Comparison of ENCODE assay signal across 16 mouse cellular contexts in genomic region chr8:70913523-70913922, GRCm38 (mm10). TPM values are rescaled to one million over a fixed set of nuclear protein-coding genes. Genes with fewer than 3 reads are reported as not detected.
"Had no signal": no experiment of that assay in that cellular context is flagged by ENCODE, and none has a peak within 500 bp of the region (broad histone marks: within the 10 kb centered on the region; RNA-seq: fewer than 3 reads in every experiment).

No protein-coding gene starts in this region.

- H3K27ac ChIP-seq: limb, embryonic 13.5 days; liver, embryonic 14.5 days; neural tube, embryonic 13.5 days had no signal

- H3K4me2 ChIP-seq: limb, embryonic 13.5 days; lung, embryonic 14.5 days; midbrain, embryonic 11.5 days; neural tube, embryonic 13.5 days had no signal

- H3K9ac ChIP-seq: limb, embryonic 13.5 days; liver, embryonic 14.5 days; lung, embryonic 14.5 days; neural tube, embryonic 13.5 days had no signal

- H3K27me3 ChIP-seq: limb, embryonic 13.5 days; neural tube, embryonic 13.5 days had no signal

- H3K4me1 ChIP-seq: limb, embryonic 13.5 days; neural tube, embryonic 13.5 days had no signal

- H3K4me3 ChIP-seq: limb, embryonic 13.5 days; neural tube, embryonic 13.5 days had no signal

- H3K9me3 ChIP-seq: limb, embryonic 13.5 days; neural tube, embryonic 13.5 days had no signal

- ATAC-seq: intestine, postnatal 0 days had no signal

- DNase-seq: kidney, adult 8-10 months; layer of hippocampus, adult 9-11 months; left cerebral cortex, postnatal 4 days; lung, embryonic 14.5 days; lung, postnatal 10 days; lung, postnatal 4 days; retina, postnatal 1 day; right cerebral cortex, postnatal 4 days; spleen, adult 18-20 months had no signal

RNA-seq across cellular contexts. Expression of gene Slc5a5, which starts 21.0 kb away (rescaled TPM):
- total RNA-seq: liver, adult 2 months; megakaryocyte, adult 5-6 weeks had no signal
- polyA plus RNA-seq: liver, adult 2 months had no signal
